Comparison of ENCODE assay signal across 8 mouse cellular contexts in genomic region chr4:46611181-46611580, GRCm38 (mm10). TPM values are rescaled to one million over a fixed set of nuclear protein-coding genes. Genes with fewer than 3 reads are reported as not detected.
DNase-seq lines count a peak whose midpoint lies in the region; ATAC-seq and TF ChIP-seq lines count a peak whose summit lies in the region.

No protein-coding gene starts in this region.

- no peak overlapping the region for H3K4me2 ChIP-seq in intestine, postnatal 0 days (replicated peaks; ENCODE audit: low read depth)
- H3K4me2 ChIP-seq in midbrain, postnatal 0 days (ENCODE audit: low read depth, low read length, poor library complexity, severe bottlenecking): no peak overlapping the region

- H3K9ac ChIP-seq in intestine, postnatal 0 days (ENCODE audit: low read depth, low read length): no peak overlapping the region
- no peak overlapping the region for H3K9ac ChIP-seq in midbrain, postnatal 0 days (replicated peaks; ENCODE audit: low read length, poor library complexity, severe bottlenecking)

- no peaks in the 10 kb centered on the region for H3K9me3 ChIP-seq in intestine, postnatal 0 days (ENCODE audit: control insufficient read depth)
- H3K9me3 ChIP-seq in midbrain, postnatal 0 days (ENCODE audit: low read length): no peaks in the 10 kb centered on the region

- peaks cover 10% of the 10 kb centered on the region; the same call in 1 of the 2 replicates for H3K36me3 ChIP-seq in intestine, postnatal 0 days (ENCODE audit: control insufficient read depth, insufficient read depth)
- H3K36me3 ChIP-seq in midbrain, postnatal 0 days (ENCODE audit: insufficient read depth, low read length): no peaks in the 10 kb centered on the region

- no peak for TF ChIP-seq POLR2A in cortical plate, adult 2 months (IDR thresholded peaks at IDR 0.05; ENCODE audit: extremely low read depth, insufficient read depth, low read length)

- no peak overlapping the region for H3K4me3 ChIP-seq in cortical plate, adult 2 months (ENCODE audit: insufficient read depth, low read length)
- H3K4me3 ChIP-seq in intestine, postnatal 0 days (ENCODE audit: low read depth, low read length): no peak overlapping the region
- H3K4me3 ChIP-seq in midbrain, postnatal 0 days (ENCODE audit: low read depth, low read length): no peak overlapping the region

- H3K4me1 ChIP-seq in cortical plate, adult 2 months (ENCODE audit: control insufficient read depth, insufficient read depth, low read length): no peaks in the 10 kb centered on the region
- no peaks in the 10 kb centered on the region for H3K4me1 ChIP-seq in intestine, postnatal 0 days (replicated peaks; ENCODE audit: control insufficient read depth, insufficient read depth, low read length)
- H3K4me1 ChIP-seq in midbrain, postnatal 0 days (ENCODE audit: insufficient read depth, low read length): 0 out of 2 replicates have a peak, but pooled peaks cover 4% of the 10 kb centered on the region

- peak; percentile 98 for TF ChIP-seq CTCF in cortical plate, adult 2 months (IDR thresholded peaks at IDR 0.05; ENCODE audit: extremely low read depth, insufficient read depth, low read length)
- TF ChIP-seq CTCF in intestine, postnatal 0 days (IDR thresholded peaks at IDR 0.05; ENCODE audit: low read depth): peak; percentile 99
- TF ChIP-seq CTCF in midbrain, postnatal 0 days (IDR thresholded peaks at IDR 0.05): peak; percentile 100

- no peak overlapping the region for H3K27ac ChIP-seq in cortical plate, adult 2 months (ENCODE audit: insufficient read depth, low read length)
- no peak overlapping the region for H3K27ac ChIP-seq in intestine, postnatal 0 days (ENCODE audit: low read depth, low read length)
- H3K27ac ChIP-seq in midbrain, postnatal 0 days (ENCODE audit: low read depth, low read length): no peak overlapping the region

- 2% methylated on average over 4 of the region's 4 CpGs for WGBS in intestine, postnatal 0 days
- 0% methylated on average over 4 of the region's 4 CpGs for WGBS in midbrain, postnatal 0 days

- DNase-seq in 3T3-L1 (ENCODE audit: low read depth, low spot score): peak; percentile 92
- DNase-seq in adrenal gland, adult (ENCODE audit: inconsistent age in 2 of 2, low spot score in 1 of 2): peak; percentile 81 to 96
- peak; percentile 85 for DNase-seq in gastrocnemius, postnatal 10 days
- DNase-seq in left cerebral cortex, postnatal 36 days (ENCODE audit: low spot score in 2 of 2): peak; percentile 80 to 88
- DNase-seq in midbrain, postnatal 0 days (ENCODE audit: low spot score): peak; percentile 90
- peak; percentile 81 to 94 for DNase-seq in spleen, postnatal 4 days (ENCODE audit: low spot score in 2 of 2)

- ATAC-seq in intestine, postnatal 0 days: peak; percentile 16; the same call in 1 of the 2 replicates
- ATAC-seq in midbrain, postnatal 0 days (ENCODE audit: low FRiP score): peak; percentile 57

- no peaks in the 10 kb centered on the region for H3K27me3 ChIP-seq in intestine, postnatal 0 days (replicated peaks; ENCODE audit: control insufficient read depth, insufficient read depth, low read length)
- H3K27me3 ChIP-seq in midbrain, postnatal 0 days (ENCODE audit: insufficient read depth, low read length): no peaks in the 10 kb centered on the region

- intact Hi-C loops in left cerebral cortex, postnatal 36 days (cut with DNase I): loop anchor here (1.0 to 5.0 kb wide), 3 partner anchors 45 to 441 kb away; no protein-coding TSS in a partner anchor

RNA-seq across cellular contexts. Expression of gene Coro2a, which starts 9.2 kb away (rescaled TPM):
- polyA plus RNA-seq in cortical plate, adult 2 months (2012; rRNA removed): 23.2 and 24.4 TPM in 2 replicates
- total RNA-seq in gastrocnemius, postnatal 10 days (2021): under 1 TPM; 0.40 to 0.52 TPM
- polyA plus RNA-seq in intestine, postnatal 0 days (2015; fragmentation: Nextera tagmentation; extraction: Ambion mirVana): 53.0 and 59.7 TPM in 2 replicates
- total RNA-seq in left cerebral cortex, postnatal 36 days (2021): 10 to 100 TPM; 27.2 to 29.4 TPM
- 24.4 and 33.2 TPM in 2 replicates for total RNA-seq in midbrain, postnatal 0 days (2014; rRNA removed)
- polyA plus RNA-seq in midbrain, postnatal 0 days (2015; fragmentation: Nextera tagmentation; extraction: Ambion mirVana): 7.0 and 7.8 TPM in 2 replicates

RNA-seq across cellular contexts. Expression of gene Tbc1d2, which starts 38.8 kb away (rescaled TPM):
- polyA plus RNA-seq in cortical plate, adult 2 months (2012; rRNA removed): 5.6 and 6.4 TPM in 2 replicates
- 1 to 10 TPM; 1.6 to 1.8 TPM for total RNA-seq in gastrocnemius, postnatal 10 days (2021)
- polyA plus RNA-seq in intestine, postnatal 0 days (2015; fragmentation: Nextera tagmentation; extraction: Ambion mirVana): 5.1 and 5.2 TPM in 2 replicates
- 1 to 10 TPM; 2.7 to 3.8 TPM for total RNA-seq in left cerebral cortex, postnatal 36 days (2021)
- 0.85 and 1.9 TPM in 2 replicates for total RNA-seq in midbrain, postnatal 0 days (2014; rRNA removed)
- polyA plus RNA-seq in midbrain, postnatal 0 days (2015; fragmentation: Nextera tagmentation; extraction: Ambion mirVana): 0.52 and 0.55 TPM in 2 replicates

Comparison
In these comparisons a context has a peak if more than half of its experiments do, and no peak if none do; other contexts are left out.
1. RNA of gene Coro2a, which starts 9.2 kb away (total RNA-seq): 24.4 to 33.2 TPM in midbrain, postnatal 0 days and 27.2 to 29.4 TPM in left cerebral cortex, postnatal 36 days; 0.40 to 0.52 TPM in gastrocnemius, postnatal 10 days; every median in the first group is over 10 times any median in the second.
2. Peak in every context shown above with its lines, with median percentiles within 50 percentile points of each other: DNase-seq and CTCF ChIP-seq.